Mouse (Mus musculus) spleen, adult 2 months (tissue): Measurements from ENCODE around the gene Stil.

Experiments
- CTCF ChIP-seq: fragments of 200-500 bp; IDR thresholded peaks from 2 replicates; pipeline ENCODE4 v1.5.1; 2011; ENCODE audit warnings: mild to moderate bottlenecking, inconsistent platforms; ENCODE audit not compliant: insufficient read depth, insufficient read length, insufficient replicate concordance; ENCODE audit errors: extremely low read depth
- POLR2A ChIP-seq: fragments of 200-500 bp; IDR thresholded peaks from 2 replicates; pipeline ENCODE4 v1.6.1; 2011; ENCODE audit warnings: low read depth, low read length, inconsistent platforms

GRCm38 (mm10) chr4:114982619-114983018 lies 17.3 kb upstream of the Stil start:
- TF ChIP-seq CTCF = no peak
- TF ChIP-seq POLR2A = no peak
